Mouse (Mus musculus) natural killer cell, adult 2 months (primary cell): ENCODE results near the gene Gm27179.
"Not testable (repeated sequence)": the region's sequence is repeated elsewhere in the genome, so short reads cannot be mapped to it uniquely, and the experiment has no call there.

Source experiments
- DNase-seq, 2 experiments: peaks; one replicate each; pipeline ENCODE4 v3.0.0; 2022; ENCODE audit warnings: low spot score in 2 of 2

The Gm27179 gene

GRCm38 (mm10) chr14:69473941-69474646 lies 38.3 kb downstream of the Gm27179 start:
- DNase-seq, result not testable (repeated sequence)

- not testable (repeated sequence) for DNase-seq
Observed at GRCm38 (mm10) chr14:69473322-69473721, 39.0 kb downstream of the Gm27179 start.

- DNase-seq, result not testable (repeated sequence)
Observed at GRCm38 (mm10) chr14:69470122-69470708, 42.1 kb downstream of the Gm27179 start.

- not testable (repeated sequence) for DNase-seq
Observed at GRCm38 (mm10) chr14:69467612-69468366, 44.6 kb downstream of the Gm27179 start.

GRCm38 (mm10) chr14:69464465-69464864 lies 47.9 kb downstream of the Gm27179 start:
- DNase-seq, result not testable (repeated sequence)
